Mouse (Mus musculus) hindbrain, embryonic 11.5 days (tissue): ENCODE data around the gene Slc25a42. TPM values are rescaled to one million over a fixed set of nuclear protein-coding genes. Genes with fewer than 3 reads are reported as not detected.

Experiments
- ATAC-seq: fragments of 200-750 bp; cut with Nextera tagmentation; 2 replicates; pipeline ENCODE4 v1.8.0; 2017; ENCODE audit warnings: mild to moderate bottlenecking, moderate TSS enrichment, moderate library complexity; ENCODE audit not compliant: low FRiP score
- DNase-seq: peaks from one replicate; pipeline ENCODE4 v3.0.0-alpha.2; 2015; ENCODE audit warnings: low spot score
- H3K27ac ChIP-seq: fragments of 300-500 bp; sonication (generic); 2 replicates; pipeline ENCODE4 v1.5.1; 2014; ENCODE audit warnings: mild to moderate bottlenecking, low read depth, low read length
- H3K27me3 ChIP-seq: fragments of 300-500 bp; sonication (generic); 2 replicates; pipeline ENCODE4 v1.6.1; 2014; ENCODE audit warnings: mild to moderate bottlenecking, low read length, moderate library complexity, mixed read lengths; ENCODE audit not compliant: control insufficient read depth, insufficient read depth
- H3K36me3 ChIP-seq: fragments of 300-500 bp; sonication (generic); 2 replicates; pipeline ENCODE4 v1.6.1; 2014; ENCODE audit warnings: mild to moderate bottlenecking, low read length, moderate library complexity, mixed read lengths; ENCODE audit not compliant: control insufficient read depth, insufficient read depth
- H3K4me1 ChIP-seq: fragments of 300-500 bp; sonication (generic); replicated peaks from 2 replicates; pipeline ENCODE4 v1.6.1; 2014; ENCODE audit warnings: low read length, mixed read lengths; ENCODE audit not compliant: control insufficient read depth, insufficient read depth
- H3K4me2 ChIP-seq: fragments of 300-500 bp; sonication (generic); replicated peaks from 2 replicates; pipeline ENCODE4 v1.6.1; 2014; ENCODE audit warnings: mild to moderate bottlenecking, low read depth, low read length
- H3K4me3 ChIP-seq: fragments of 300-500 bp; sonication (generic); 2 replicates; pipeline ENCODE4 v1.5.1; 2014; ENCODE audit warnings: low read depth, low read length
- H3K9ac ChIP-seq: fragments of 300-500 bp; sonication (generic); 2 replicates; pipeline ENCODE4 v1.6.1; 2014; ENCODE audit warnings: low read depth, low read length
- H3K9me3 ChIP-seq: fragments of 300-500 bp; sonication (generic); 2 replicates; pipeline ENCODE4 v1.6.1; 2016; ENCODE audit warnings: low read length; ENCODE audit not compliant: control insufficient read depth
- WGBS: fragments of 180-500 bp; shearing (Covaris S2); extraction: QIAGEN DNeasy Blood & Tissue Kit; methylation state at CpG from one replicate; pipeline ENCODE4 v1.1.7; 2014; 5-methylcytosine and 5-hydroxymethylcytosine counted together
- polyA plus RNA-seq: library from polyadenylated mRNA; unstranded; fragments of >200 nt; fragmentation: Nextera tagmentation; extraction: Ambion mirVana; gene quantifications from 2 replicates; pipeline ENCODE4 v1.2.1, GENCODE M21; 2014

The Slc25a42 gene
- polyA plus RNA-seq, 1 experiment from 2014 or later, result 2.0 TPM

GRCm38 (mm10) chr8:70137890-70138289, 74.2 kb downstream of the Slc25a42 start:
- Histone ChIP-seq H3K4me3 (no peak overlapping the region), H3K9ac (no peak overlapping the region), H3K36me3 (0 out of 2 replicates have a peak, but pooled peaks cover 6% of the 10 kb centered on the region), H3K9me3 (no peaks in the 10 kb centered on the region), H3K4me1 (peaks cover 8% of the 10 kb centered on the region; the same call in 1 of the 2 replicates), H3K27ac (no peak overlapping the region), H3K4me2 (peak overlapping the region; percentile 64; the same call in 1 of the 2 replicates), H3K27me3 (no peaks in the 10 kb centered on the region)
- no peak for DNase-seq
- ATAC-seq, result no peak
- 77% methylated on average over 4 of the region's 4 CpGs for WGBS

GRCm38 (mm10) chr8:70136591-70136990, 75.5 kb downstream of the Slc25a42 start:
- no peaks in the 10 kb centered on the region for H3K9me3 ChIP-seq
- no peak overlapping the region for H3K27ac ChIP-seq
- H3K4me1 ChIP-seq, result peaks cover 12% of the 10 kb centered on the region; the same call in 1 of the 2 replicates
- no peak for DNase-seq
- no peak overlapping the region for H3K4me3 ChIP-seq
- H3K4me2 ChIP-seq, result no peak overlapping the region
- ATAC-seq, result no peak
- 86% methylated on average over 4 of the region's 4 CpGs for WGBS
- H3K27me3 ChIP-seq, result no peaks in the 10 kb centered on the region
- H3K9ac ChIP-seq, result no peak overlapping the region
- 0 out of 2 replicates have a peak, but pooled peaks cover 6% of the 10 kb centered on the region for H3K36me3 ChIP-seq

GRCm38 (mm10) chr8:70134931-70135330, 77.2 kb downstream of the Slc25a42 start:
- Histone ChIP-seq H3K4me3 (no peak overlapping the region), H3K27me3 (no peaks in the 10 kb centered on the region), H3K9me3 (no peaks in the 10 kb centered on the region), H3K36me3 (0 out of 2 replicates have a peak, but pooled peaks cover 6% of the 10 kb centered on the region), H3K4me2 (no peak overlapping the region), H3K27ac (no peak overlapping the region), H3K9ac (no peak overlapping the region), H3K4me1 (peaks cover 5% of the 10 kb centered on the region; the same call in 1 of the 2 replicates)
- ATAC-seq (no peak), DNase-seq (no peak)
- WGBS, result 88% methylated on average over 9 of the region's 9 CpGs

Other genes with a start within 250 kb of the Slc25a42 start
- 48.8 and 62.0 TPM in 2 replicates for gene Gatad2a, start 215.9 kb downstream of the Slc25a42 start, polyA plus RNA-seq
- gene Mau2, start 169.6 kb downstream of the Slc25a42 start, polyA plus RNA-seq, result 51.1 and 52.1 TPM in 2 replicates
- 34.5 and 35.4 TPM in 2 replicates for gene Sugp1, start 169.5 kb downstream of the Slc25a42 start, polyA plus RNA-seq
- gene Tm6sf2, start 139.4 kb downstream of the Slc25a42 start, polyA plus RNA-seq, result 0.86 and 1.4 TPM in 2 replicates
- gene Hapln4, start 128.8 kb downstream of the Slc25a42 start, polyA plus RNA-seq, result 0.22 TPM in 1 of 2 replicates, not detected in the other
- 71.3 and 74.5 TPM in 2 replicates for gene Ncan, start 91.4 kb downstream of the Slc25a42 start, polyA plus RNA-seq
- 16.7 and 19.2 TPM in 2 replicates for gene Nr2c2ap, start 81.0 kb downstream of the Slc25a42 start, polyA plus RNA-seq
- 10.9 and 14.6 TPM in 2 replicates for gene Rfxank, start 73.2 kb downstream of the Slc25a42 start, polyA plus RNA-seq
- 48.4 and 49.0 TPM in 2 replicates for gene Borcs8, start 72.8 kb downstream of the Slc25a42 start, polyA plus RNA-seq
- gene Mef2b, start 72.6 kb downstream of the Slc25a42 start, polyA plus RNA-seq, result 0.28 and 0.32 TPM in 2 replicates
- 22.3 and 24.3 TPM in 2 replicates for gene Tmem161a, start 39.9 kb downstream of the Slc25a42 start, polyA plus RNA-seq
- 46.5 and 46.8 TPM in 2 replicates for gene Sugp2, start 21.9 kb upstream of the Slc25a42 start, polyA plus RNA-seq
- 34.0 and 37.5 TPM in 2 replicates for gene Armc6, start 22.2 kb upstream of the Slc25a42 start, polyA plus RNA-seq
- 50.4 and 51.6 TPM in 2 replicates for gene Homer3, start 70.5 kb upstream of the Slc25a42 start, polyA plus RNA-seq
- 43.3 and 50.1 TPM in 2 replicates for gene Ddx49, start 90.2 kb upstream of the Slc25a42 start, polyA plus RNA-seq
- 268 and 278 TPM in 2 replicates for gene Cope, start 90.2 kb upstream of the Slc25a42 start, polyA plus RNA-seq
- 5.7 and 6.2 TPM in 2 replicates for gene Cers1, start 103.5 kb upstream of the Slc25a42 start, polyA plus RNA-seq
- 1.3 TPM in 2 replicates for gene Gdf1, start 117.5 kb upstream of the Slc25a42 start, polyA plus RNA-seq
- gene Upf1, start 141.0 kb upstream of the Slc25a42 start, polyA plus RNA-seq, result 21.4 TPM in 2 replicates
- 0.08 and 0.11 TPM in 2 replicates for gene Comp, start 161.3 kb upstream of the Slc25a42 start, polyA plus RNA-seq
- gene Crtc1, start 227.3 kb upstream of the Slc25a42 start, polyA plus RNA-seq, result 13.6 and 14.2 TPM in 2 replicates